Mouse (Mus musculus): ENCODE measurements around the gene 1700012B09Rik.

DNA sequence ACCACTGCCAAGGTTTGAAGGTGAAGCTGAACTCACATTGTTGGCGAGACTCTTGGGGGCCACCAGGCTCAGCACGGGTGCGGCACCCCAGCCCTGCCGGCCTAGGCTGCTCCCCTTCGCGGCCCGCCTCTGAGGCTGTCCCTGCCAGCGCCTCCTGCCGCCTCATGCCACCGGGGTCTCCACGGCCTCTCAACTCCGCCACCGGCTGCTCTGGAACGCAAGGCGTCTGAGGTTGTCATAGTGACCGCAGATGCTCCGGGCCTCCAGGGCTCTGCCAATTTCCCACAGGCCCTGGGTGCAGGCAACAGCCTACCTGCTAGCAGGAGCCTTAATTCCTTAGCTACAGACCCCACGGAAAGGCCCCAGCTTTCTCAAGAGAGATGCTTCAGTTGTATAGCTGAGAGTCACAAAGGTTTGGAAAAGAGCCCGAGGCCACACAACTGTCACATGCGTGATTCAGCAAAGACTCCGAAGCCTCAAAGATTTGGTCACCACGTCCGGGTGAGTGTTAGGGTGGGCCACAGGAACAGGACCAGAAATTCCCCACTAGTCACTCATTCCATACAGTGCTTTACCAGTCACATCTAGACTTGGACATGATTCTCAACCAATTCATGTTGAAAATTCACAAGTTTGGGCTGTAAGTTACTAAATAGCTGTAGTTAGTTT, at the start of gene 1700012B09Rik:
- TF ChIP-seq POLR2A (IDR thresholded peaks at IDR 0.05; ENCODE audit: borderline replicate concordance, insufficient read depth, low read length) (no peak), CTCF (IDR thresholded peaks at IDR 0.05; ENCODE audit: borderline replicate concordance, insufficient read depth, low read depth, low read length) (no peak)
